Mouse (Mus musculus) embryonic facial prominence, embryonic 14.5 days (tissue): ENCODE results near the gene Lemd1. TPM values are rescaled to one million over a fixed set of nuclear protein-coding genes. Genes with fewer than 3 reads are reported as not detected.

Experiments used
- ATAC-seq: fragments of 200-750 bp; cut with Nextera tagmentation; 2 replicates; pipeline ENCODE4 v1.8.0; 2017; ENCODE audit warnings: low read depth, moderate number of reproducible peaks, moderate TSS enrichment
- DNase-seq: peaks from one replicate; pipeline ENCODE4 v3.0.0-alpha.2; 2015; ENCODE audit warnings: low spot score
- H3K27ac ChIP-seq: fragments of 300-500 bp; sonication (generic); replicated peaks from 2 replicates; pipeline ENCODE4 v1.5.1; 2014; ENCODE audit warnings: low read depth, mild to moderate bottlenecking, low read length, moderate library complexity
- H3K27me3 ChIP-seq: fragments of 300-500 bp; sonication (generic); replicated peaks from 2 replicates; pipeline ENCODE4 v1.6.1; 2014; ENCODE audit warnings: low read length; ENCODE audit not compliant: control insufficient read depth, insufficient read depth
- H3K36me3 ChIP-seq: fragments of 300-500 bp; sonication (generic); 2 replicates; pipeline ENCODE4 v1.6.1; 2014; ENCODE audit warnings: low read length, mixed read lengths; ENCODE audit not compliant: control insufficient read depth, insufficient read depth
- H3K4me1 ChIP-seq: fragments of 300-500 bp; sonication (generic); 2 replicates; pipeline ENCODE4 v1.6.1; 2014; ENCODE audit warnings: antibody characterized with exemption, low read length; ENCODE audit not compliant: control insufficient read depth, insufficient read depth
- H3K4me2 ChIP-seq: fragments of 300-500 bp; sonication (generic); 2 replicates; pipeline ENCODE4 v1.6.1; 2014; ENCODE audit warnings: low read depth, mild to moderate bottlenecking, low read length, moderate library complexity, mixed read lengths
- H3K4me3 ChIP-seq: fragments of 300-500 bp; sonication (generic); 2 replicates; pipeline ENCODE4 v1.5.1; 2014; ENCODE audit warnings: low read depth, mild to moderate bottlenecking, low read length
- H3K9ac ChIP-seq: fragments of 300-500 bp; sonication (generic); 2 replicates; pipeline ENCODE4 v1.6.1; 2014; ENCODE audit warnings: low read depth, mild to moderate bottlenecking, low read length, moderate library complexity, mixed read lengths
- H3K9me3 ChIP-seq: fragments of 300-500 bp; sonication (generic); 2 replicates; pipeline ENCODE4 v1.6.1; 2016; ENCODE audit warnings: low read length; ENCODE audit not compliant: control insufficient read depth
- WGBS: fragments of 180-500 bp; shearing (Covaris S2); extraction: QIAGEN DNeasy Blood & Tissue Kit; methylation state at CpG from one replicate; pipeline ENCODE4 v1.1.7; 2014; 5-methylcytosine and 5-hydroxymethylcytosine counted together
- polyA plus RNA-seq: library from polyadenylated mRNA; unstranded; fragments of >200 nt; fragmentation: Nextera tagmentation; extraction: Ambion mirVana; gene quantifications from 2 replicates; pipeline ENCODE4 v1.2.1, GENCODE M21; 2014

The Lemd1 gene
- polyA plus RNA-seq, 1 experiment from 2014 or later: 0.46 TPM

DNA sequence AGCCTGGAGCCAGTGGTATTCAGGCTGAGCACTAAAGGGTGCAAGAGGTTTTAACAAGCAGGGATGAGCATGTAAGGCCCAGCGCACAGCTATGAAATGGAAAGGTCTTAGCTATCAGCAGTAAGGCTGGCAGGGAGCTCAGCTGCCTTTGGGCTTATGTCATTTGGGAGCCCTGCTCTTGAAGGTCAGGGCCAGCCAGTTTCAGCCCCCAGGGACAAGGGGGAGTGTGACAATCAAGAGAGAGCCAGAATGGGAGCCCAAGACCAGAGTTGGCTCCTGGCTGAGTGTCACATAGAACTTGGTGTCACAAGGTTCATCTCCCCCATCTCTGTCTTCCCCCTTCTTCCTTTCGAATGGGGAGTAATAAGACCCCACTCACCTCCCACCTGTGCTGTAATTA is 96.2 kb downstream of the Lemd1 start:
- Histone ChIP-seq H3K9ac (no peak overlapping the region), H3K36me3 (no peaks in the 10 kb centered on the region), H3K9me3 (no peaks in the 10 kb centered on the region), H3K4me1 (peaks cover 20% of the 10 kb centered on the region), H3K4me2 (no peak overlapping the region), H3K4me3 (no peak overlapping the region), H3K27ac (no peak overlapping the region), H3K27me3 (no peaks in the 10 kb centered on the region)
- ATAC-seq (no peak), DNase-seq (no peak)
- WGBS: 70% methylated on average over 2 of the region's 2 CpGs

DNA sequence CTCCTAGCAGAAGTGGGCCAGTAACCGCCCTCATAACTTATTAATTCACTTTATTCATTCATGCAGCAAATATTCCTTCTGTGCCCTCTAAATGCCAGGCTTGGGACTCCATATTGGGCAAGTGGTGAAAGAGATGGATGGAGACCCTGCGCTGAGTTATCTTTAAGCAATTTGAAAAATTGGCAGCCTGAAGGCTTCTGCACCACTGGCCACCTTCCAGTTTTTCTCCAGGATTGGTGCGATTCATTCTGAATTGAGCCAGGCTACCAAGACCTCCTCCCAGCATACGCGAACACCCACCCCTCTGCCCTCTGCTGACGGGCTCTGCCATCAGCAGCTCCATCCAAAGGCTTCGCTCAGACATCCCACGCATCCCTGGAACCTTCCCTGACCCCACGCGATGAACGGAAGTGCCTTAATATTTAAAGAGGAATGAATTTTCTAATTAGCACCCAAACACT is 96.8 kb downstream of the Lemd1 start:
- H3K4me1 ChIP-seq: peaks cover 24% of the 10 kb centered on the region
- H3K4me2 ChIP-seq: no peak overlapping the region
- H3K27me3 ChIP-seq: no peaks in the 10 kb centered on the region
- no peaks in the 10 kb centered on the region for H3K36me3 ChIP-seq
- DNase-seq (peak; percentile 52), ATAC-seq (no peak)
- 16% methylated on average over 11 of the region's 11 CpGs for WGBS
- no peak overlapping the region for H3K9ac ChIP-seq
- no peak overlapping the region for H3K4me3 ChIP-seq
- H3K9me3 ChIP-seq: no peaks in the 10 kb centered on the region
- H3K27ac ChIP-seq: no peak overlapping the region

DNA sequence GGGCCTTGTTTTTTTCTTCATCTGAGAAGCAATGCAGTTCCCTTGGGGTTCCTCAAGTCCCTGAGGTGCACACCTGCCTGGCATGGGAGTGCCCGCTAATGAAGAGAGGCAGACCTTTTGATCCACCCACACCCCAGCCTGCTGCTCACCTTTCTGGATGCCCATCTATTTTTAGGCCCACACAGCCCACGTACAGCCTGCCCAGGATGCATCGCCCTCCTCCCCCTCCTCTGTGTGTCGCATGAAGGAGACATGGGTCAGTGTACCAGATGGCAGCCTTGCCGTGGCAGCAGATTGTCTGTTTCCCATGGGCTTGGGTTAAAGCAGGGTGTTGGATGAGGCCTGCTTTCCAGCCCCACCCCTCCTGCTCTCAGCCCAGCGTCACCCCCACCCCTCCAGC is 98.7 kb downstream of the Lemd1 start:
- H3K9ac ChIP-seq: no peak overlapping the region
- H3K4me1 ChIP-seq: peaks cover 24% of the 10 kb centered on the region
- H3K36me3 ChIP-seq: no peaks in the 10 kb centered on the region
- no peak overlapping the region for H3K4me3 ChIP-seq
- no peak overlapping the region for H3K27ac ChIP-seq
- WGBS: 74% methylated on average over 6 of the region's 6 CpGs
- DNase-seq: no peak
- no peak overlapping the region for H3K4me2 ChIP-seq
- no peaks in the 10 kb centered on the region for H3K9me3 ChIP-seq
- ATAC-seq: no peak
- no peaks in the 10 kb centered on the region for H3K27me3 ChIP-seq

DNA sequence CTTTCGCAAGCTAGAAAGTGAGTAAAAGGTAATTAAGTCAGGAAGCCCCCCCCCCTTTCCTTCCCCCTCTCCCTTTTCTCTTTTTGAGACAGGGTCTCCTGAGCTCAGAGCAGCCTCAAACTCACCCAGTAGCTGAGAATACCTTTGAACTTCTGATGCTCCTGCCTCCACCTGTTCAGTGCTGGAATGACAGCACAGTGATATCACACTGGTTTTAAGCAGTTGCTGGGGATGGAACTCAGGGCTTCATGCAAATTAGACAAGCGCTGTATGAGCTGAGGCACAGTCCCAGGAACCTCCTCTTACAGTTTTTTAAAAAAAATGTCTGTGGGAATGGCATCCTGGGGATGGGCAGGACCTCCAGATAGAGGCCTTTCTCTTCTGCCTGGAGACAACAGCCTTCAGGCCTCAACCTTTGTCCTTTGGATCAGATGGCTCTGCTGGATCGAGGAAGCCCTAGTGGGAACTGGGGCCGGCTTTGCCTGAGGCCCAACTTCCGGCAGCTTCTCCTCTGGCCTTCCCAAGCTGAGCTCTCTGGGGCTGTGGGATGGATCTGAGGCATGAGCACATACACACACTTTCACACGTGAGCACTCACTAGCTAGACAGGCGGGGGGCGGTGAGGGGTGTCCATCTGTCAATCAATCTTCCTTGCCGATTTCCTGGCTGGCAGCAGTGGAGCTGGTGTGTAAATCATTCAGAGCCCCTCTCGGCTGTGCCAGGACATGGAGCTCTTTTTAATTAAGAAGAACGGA is 99.9 kb downstream of the Lemd1 start:
- 29% methylated on average over 11 of the region's 11 CpGs for WGBS
- Histone ChIP-seq H3K4me3 (no peak overlapping the region), H3K36me3 (no peaks in the 10 kb centered on the region), H3K4me2 (no peak overlapping the region), H3K27me3 (no peaks in the 10 kb centered on the region), H3K27ac (peak overlapping the region; percentile 76; the same call in 1 of the 2 replicates), H3K4me1 (peaks cover 24% of the 10 kb centered on the region), H3K9ac (no peak overlapping the region), H3K9me3 (no peaks in the 10 kb centered on the region)
- no peak for DNase-seq
- peak; percentile 17; the same call in 1 of the 2 replicates for ATAC-seq

DNA sequence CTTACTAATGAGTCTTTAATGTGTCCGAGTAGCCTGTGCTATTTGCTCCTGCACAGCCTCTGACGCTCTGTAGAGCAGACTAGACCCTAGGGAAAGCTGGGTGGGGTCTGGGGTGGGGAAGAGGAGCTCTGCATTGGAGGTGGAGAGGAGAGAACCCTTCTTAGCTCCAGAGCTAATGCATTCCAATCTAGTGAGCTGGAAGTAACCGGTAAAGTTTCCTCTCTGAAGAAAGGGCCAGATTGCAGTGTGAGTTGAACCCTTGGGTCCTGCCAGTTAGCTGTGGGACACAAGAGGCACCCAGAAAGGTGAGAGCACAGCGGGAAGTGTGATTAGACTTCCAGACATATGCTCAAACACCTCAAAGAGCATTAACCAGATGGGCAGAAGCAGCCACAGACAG is 100.5 kb downstream of the Lemd1 start:
- Histone ChIP-seq H3K9me3 (no peaks in the 10 kb centered on the region), H3K9ac (no peak overlapping the region), H3K4me2 (no peak overlapping the region; the same call in 1 of the 2 replicates), H3K4me3 (no peak overlapping the region), H3K27me3 (no peaks in the 10 kb centered on the region), H3K27ac (peak overlapping the region; percentile 76), H3K4me1 (peaks cover 24% of the 10 kb centered on the region), H3K36me3 (no peaks in the 10 kb centered on the region)
- DNase-seq (peak; percentile 65), ATAC-seq (peak; percentile 38)
- WGBS: 32% methylated on average over 4 of the region's 4 CpGs

DNA sequence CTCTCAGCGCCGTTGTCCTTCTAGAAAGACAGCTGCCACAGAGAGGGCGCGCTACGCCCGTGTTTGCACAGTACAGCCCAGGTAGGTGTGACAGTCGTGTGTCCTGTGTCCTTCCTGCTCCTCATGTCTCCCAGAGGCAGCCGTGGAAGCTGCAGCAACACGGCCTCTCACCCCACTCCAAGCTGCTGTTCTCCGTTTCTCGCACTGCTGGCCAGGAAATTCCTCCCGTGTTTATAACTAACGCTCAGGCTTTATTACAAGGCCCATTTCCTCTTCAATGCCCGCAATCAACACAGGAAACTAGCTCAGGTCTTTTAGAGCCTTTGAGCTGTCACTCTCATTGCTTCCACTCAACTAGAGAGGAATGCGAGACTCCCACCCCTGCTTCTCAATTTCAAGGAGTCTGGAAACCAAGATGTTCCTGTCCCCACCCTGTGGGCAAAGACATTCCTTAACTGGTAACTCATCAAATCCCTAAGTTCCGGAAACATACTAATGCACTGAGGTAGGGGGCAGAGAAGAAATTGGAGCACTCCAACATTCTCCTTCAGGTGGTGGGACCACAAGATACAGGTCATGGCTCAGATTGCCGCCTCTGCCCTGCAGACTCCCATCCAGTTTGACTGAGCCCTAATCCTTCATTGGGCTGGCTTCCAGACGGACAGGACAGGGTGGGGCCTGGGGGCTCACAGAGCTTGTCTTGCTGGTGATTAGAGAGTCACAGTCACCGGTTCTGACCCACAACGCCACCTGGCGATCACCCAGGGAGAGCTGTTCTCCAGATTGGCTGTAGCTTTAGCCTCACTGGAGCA is 101.3 kb downstream of the Lemd1 start:
- Histone ChIP-seq H3K9ac (no peak overlapping the region), H3K27ac (peak overlapping the region; percentile 76), H3K9me3 (no peaks in the 10 kb centered on the region), H3K4me1 (peaks cover 24% of the 10 kb centered on the region), H3K4me3 (no peak overlapping the region), H3K4me2 (peak overlapping the region; percentile 6; the same call in 1 of the 2 replicates), H3K27me3 (peaks cover 7% of the 10 kb centered on the region), H3K36me3 (no peaks in the 10 kb centered on the region)
- ATAC-seq (peak; percentile 72), DNase-seq (peak; percentile 90)
- WGBS: 29% methylated on average over 21 of the region's 21 CpGs

DNA sequence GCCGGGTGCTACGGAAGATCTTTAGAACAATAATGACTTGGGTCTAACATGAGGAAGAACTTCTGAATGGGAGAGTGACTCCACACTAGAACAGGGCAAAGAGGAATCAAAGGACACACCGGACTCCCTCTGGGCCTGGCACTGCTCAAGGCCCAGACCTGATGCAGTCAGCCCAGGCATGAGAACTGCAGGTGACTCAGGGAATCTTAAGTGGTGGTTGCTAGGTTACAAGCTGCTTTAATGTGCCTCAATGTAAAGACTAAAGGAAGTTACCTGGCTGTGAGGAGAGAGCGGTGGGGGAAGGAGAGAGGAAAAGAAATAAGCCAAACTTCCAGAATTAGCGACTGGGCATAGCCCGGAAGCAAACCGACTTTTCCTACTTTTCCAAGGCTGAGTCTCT is 104.3 kb downstream of the Lemd1 start:
- Histone ChIP-seq H3K36me3 (no peaks in the 10 kb centered on the region), H3K4me3 (no peak overlapping the region), H3K9ac (no peak overlapping the region), H3K4me2 (no peak overlapping the region), H3K27me3 (peaks cover 28% of the 10 kb centered on the region), H3K27ac (no peak overlapping the region), H3K9me3 (no peaks in the 10 kb centered on the region), H3K4me1 (peaks cover 18% of the 10 kb centered on the region)
- 70% methylated on average over 7 of the region's 7 CpGs for WGBS
- ATAC-seq (no peak), DNase-seq (peak; percentile 50)

DNA sequence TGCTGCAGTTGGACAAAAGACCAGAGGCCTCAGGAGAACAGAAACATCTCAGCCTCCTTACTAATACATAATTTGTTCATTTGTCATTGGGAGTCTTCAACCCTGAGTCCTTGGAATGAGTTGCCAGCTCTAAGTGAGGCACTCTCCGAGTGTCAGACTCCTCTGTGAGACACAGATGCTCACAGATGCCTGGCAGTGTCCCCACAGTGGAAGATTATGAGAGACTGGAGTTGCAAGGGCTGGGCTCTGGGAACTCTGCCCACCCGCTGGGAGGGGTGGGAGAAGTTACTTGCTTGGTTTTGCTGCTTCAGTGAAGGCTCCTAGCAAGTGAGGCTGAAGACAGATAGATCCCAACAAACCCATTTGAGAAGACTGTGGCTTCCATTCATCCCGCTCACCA is 104.8 kb downstream of the Lemd1 start:
- Histone ChIP-seq H3K9me3 (no peaks in the 10 kb centered on the region), H3K9ac (no peak overlapping the region), H3K27me3 (peaks cover 34% of the 10 kb centered on the region), H3K4me3 (no peak overlapping the region), H3K4me2 (no peak overlapping the region), H3K27ac (no peak overlapping the region), H3K4me1 (peaks cover 18% of the 10 kb centered on the region), H3K36me3 (no peaks in the 10 kb centered on the region)
- 63% methylated on average over 3 of the region's 3 CpGs for WGBS
- DNase-seq (peak; percentile 20), ATAC-seq (no peak)
